Mouse (Mus musculus) testis, adult 2 months (tissue): Measurements from ENCODE around the gene Tsc2.

Experiments used
- CTCF ChIP-seq: fragments of 200-500 bp; IDR thresholded peaks from 2 replicates; pipeline ENCODE4 v1.5.1; 2012; ENCODE audit warnings: low read depth, mild to moderate bottlenecking, inconsistent platforms, low read length, moderate library complexity; ENCODE audit not compliant: control insufficient read depth, insufficient read depth, insufficient replicate concordance
- POLR2A ChIP-seq: fragments of 200-500 bp; IDR thresholded peaks from 2 replicates; pipeline ENCODE4 v1.6.1; 2012; ENCODE audit warnings: low read depth, mild to moderate bottlenecking, inconsistent platforms, low read length, moderate library complexity; ENCODE audit not compliant: control insufficient read depth

DNA sequence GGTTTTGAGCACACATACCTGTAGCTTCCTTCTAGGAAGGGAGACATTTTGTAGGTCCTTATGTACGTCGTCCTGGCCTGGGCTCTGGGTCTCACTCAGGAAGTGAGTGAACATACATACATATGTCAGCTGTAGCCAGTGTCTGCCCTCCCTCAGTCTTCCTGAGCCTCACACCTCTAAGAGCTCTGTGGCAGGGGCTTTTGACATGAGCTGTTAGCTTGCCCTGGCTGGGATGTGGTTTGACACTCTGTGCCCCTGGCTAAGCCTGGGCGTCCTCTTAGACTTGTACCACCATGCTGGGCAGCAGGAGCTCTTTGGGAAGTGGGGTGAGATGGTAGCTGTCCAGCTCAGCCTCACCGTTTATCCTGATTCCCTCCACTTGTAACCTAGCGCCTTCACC lies 38.9 kb upstream of the Tsc2 start:
- TF ChIP-seq CTCF, result no peak
- TF ChIP-seq POLR2A, result no peak
